Mouse (Mus musculus): Measurements from ENCODE around the gene Dclk2.

DNA sequence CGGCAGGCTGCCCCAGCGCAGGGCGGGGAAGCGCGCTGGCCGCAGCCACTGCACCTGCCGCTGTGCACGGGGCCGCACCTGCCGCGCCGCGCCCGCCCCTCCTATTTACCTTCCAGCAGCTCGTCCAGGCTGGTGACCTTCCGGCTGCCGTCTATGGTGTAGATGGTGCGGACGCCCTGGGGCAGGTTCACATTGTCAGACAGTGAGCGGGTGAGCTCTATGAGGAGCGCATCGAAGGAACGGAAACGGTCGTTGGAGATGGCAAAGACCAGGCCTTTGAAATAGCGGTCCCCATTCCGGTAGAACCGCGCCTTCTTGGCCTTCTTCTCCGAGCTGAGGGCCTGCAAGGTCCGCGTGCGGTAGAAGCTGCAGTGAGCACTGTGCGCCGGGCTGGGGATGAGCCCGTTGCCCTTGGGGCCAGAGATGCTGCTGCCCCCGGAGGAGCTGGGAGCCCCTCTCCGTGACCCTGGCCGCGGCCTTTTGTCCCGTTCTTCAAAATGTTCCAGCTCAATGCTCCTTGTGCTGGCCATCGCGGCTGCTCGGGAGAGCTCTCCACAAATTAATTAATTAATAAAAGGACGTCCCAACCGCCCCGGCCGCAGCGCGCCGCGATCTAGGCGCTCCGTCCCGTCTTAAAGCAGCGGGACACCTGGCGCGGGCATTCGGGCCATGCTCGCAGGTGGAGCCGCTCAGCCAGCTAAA, 860 bp downstream of the Dclk2 start:
- TF ChIP-seq GATA1 (IDR thresholded peaks at IDR 0.05; ENCODE audit: low read depth, low read length) (no peak), EP300 (IDR thresholded peaks at IDR 0.05; ENCODE audit: low read depth in 1 of 2, low read length in 2 of 2) (no peak), POLR2AphosphoS5 (IDR thresholded peaks at IDR 0.05; ENCODE audit: borderline replicate concordance, low read depth, low read length) (no peak), CTCF (IDR thresholded peaks at IDR 0.05 in 2 of 3, conservative IDR thresholded peaks at IDR 0.05 in 1 of 3; ENCODE audit: control insufficient read depth in 1 of 3, insufficient read depth in 1 of 3, low read depth in 2 of 3, low read length in 3 of 3, poor library complexity in 1 of 3, severe bottlenecking in 1 of 3) (no peak), MAX (IDR thresholded peaks at IDR 0.05; ENCODE audit: low read length) (no peak), RCOR1 (IDR thresholded peaks at IDR 0.05; ENCODE audit: low read depth, low read length) (no peak), MXI1 (IDR thresholded peaks at IDR 0.05; ENCODE audit: low read depth, low read length) (no peak), ZKSCAN1 (IDR thresholded peaks at IDR 0.05; ENCODE audit: low read depth, low read length) (no peak)
